Mouse (Mus musculus) CD8-positive naive resting alpha-beta T cell, adult 2 months (primary cell): ENCODE measurements around the gene Zfp114.
A peak's percentile ranks its signal among the peaks of the same experiment; 100 is the strongest.

Experiments used
- DNase-seq, 2 experiments: peaks; one replicate each; pipeline ENCODE4 v3.0.0; 2022; ENCODE audit warnings: low read depth in 2 of 2, low spot score in 2 of 2

Zfp114 gene

DNA sequence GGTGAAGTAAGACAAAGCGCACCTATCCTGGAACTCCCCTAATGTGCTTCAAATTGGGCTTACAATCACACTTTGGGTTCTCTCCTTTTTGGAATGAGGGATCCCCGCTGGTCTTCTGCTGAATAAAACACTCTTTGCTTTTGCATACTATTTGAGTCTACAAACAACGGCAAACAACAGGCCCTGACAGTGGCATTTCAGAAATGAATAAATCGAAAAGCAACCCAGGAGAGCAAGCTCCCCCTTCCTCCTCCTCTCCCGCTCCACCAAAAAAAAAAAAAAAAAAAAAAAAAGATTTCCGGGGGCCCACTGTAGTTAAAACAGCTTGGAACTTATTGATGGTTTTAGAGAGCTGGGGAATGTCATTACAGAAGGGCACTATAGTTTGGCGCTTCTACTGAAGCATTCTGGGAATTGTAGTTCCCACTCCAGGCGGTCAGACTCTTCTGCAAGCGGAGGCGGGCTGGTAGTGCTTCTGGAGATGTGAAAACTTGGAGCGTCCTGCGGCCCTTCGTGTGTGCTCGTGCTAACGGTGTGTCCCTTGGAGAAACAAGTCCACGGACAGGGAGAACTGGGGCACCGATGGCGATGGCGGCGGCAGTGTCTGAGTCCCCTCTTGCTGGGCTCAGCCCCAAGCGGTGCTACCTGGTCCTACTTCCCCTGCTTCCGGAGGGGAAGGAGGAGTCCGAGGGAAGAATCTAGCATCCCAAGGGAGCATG lies at the start of gene Zfp114:
Gene Zfp114, plus strand, starts transcription at position 443 of the 719 bp plus-strand sequence.
- DNase-seq, result peak in 1 of 2 experiments; percentile 1

- DNase-seq, result no peak
Measured at GRCm38 (mm10) chr7:24133425-24133995, 41.4 kb upstream of the Zfp114 start.

DNA sequence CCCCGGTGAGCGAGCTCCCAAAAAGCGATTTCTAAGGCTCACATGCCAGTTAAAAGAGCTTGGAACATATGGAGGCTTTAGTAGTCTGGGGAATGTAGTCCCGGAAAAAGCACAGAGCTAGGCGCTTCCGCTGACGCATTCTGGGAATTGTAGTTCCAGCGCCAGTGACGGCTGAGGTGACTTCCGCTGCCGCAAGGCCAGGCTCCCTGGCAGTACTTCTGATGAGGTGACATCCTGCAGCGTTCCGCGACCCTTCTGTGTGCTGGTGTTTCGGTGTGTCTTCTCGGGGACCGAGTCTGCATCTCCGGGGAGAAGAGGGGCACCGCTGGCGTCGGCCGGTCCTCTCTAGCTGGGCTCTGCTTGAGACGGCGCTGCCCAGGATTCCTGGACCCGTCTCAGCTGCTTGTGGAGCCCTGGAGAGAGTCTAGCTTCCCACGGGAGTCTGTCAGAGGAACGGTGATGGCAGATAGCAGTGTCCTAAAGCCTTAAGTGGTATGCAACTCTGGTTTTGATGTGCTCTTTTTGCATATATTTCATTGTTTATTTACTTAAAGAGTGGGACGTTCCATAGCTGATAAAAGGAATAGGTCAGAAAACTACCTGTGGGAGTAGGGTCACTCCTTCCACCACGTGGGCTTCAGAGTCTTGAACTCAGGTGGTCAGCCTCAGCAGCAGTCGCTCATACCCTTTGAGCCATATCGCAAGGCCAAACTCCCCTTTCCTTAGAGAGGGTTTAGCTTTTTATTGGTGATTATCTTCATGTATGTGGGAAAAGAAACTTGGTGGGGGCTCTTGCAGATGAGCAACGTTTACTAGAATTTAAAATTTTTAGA lies 40.6 kb upstream of the Zfp114 start, which contains the start of gene Zfp235:
Gene Zfp235, plus strand, starts transcription at position 174 of the 833 bp plus-strand sequence.
- DNase-seq, result peak; percentile 73 to 81

DNA sequence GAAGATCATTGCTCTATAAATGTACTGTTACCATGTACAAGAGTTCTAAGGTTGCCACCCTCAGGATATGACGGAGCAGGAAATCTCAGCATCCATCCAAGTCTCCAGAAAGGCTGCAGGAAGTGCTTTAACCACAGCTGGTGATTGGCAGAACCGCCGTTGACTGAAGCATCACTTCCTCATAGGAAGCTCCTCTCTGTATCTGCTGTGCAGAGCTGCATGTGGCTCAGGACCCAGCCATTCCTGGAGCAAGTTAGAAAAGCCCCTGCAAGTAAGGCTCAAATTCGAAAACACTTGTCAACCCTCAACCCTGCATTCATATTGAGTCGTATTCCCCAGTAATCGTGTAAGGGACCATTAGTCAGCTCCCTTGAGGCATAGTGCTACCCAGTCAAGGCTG lies 32.3 kb upstream of the Zfp114 start:
- no peak for DNase-seq

DNA sequence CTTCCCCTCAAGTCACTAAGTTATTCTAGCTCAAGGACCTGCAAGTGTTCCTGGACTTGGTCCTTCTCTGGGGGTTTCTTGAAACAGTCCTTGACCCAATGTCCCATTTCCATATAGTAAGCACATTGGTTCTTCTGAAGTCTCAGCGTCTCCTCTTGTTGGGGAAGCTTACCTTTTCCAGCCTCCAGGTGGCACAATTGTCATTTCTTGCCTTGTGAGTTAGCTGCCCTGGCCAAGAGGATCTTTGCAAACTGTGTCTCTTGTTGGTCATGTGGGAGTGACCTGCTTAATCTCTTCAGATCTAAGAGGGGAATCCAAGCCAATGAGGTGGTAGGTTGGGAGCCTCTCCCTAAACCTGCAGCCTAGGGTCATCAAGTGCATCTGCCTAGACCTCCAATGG lies 21.6 kb upstream of the Zfp114 start:
- no peak for DNase-seq

DNA sequence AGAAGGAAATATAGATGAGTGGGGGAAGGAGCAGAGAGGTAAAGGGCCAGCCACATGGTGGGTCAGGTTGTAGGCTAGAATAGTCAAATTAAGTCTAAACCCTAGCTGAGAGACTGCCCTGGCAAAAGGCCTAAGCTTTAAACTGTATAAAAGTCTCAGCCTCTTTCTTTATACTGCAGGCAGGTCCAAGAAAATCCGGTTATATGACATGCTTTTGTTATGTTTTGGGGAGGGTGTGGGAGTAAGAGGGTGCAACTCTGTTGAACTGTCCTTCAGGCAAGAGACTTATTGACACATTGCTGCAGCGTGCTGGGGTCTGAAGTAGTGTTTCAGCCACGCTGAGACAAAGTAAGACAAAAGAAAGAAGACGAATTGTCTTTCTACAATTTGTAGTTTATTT lies 2.7 kb upstream of the Zfp114 start:
- DNase-seq, result no peak

DNA sequence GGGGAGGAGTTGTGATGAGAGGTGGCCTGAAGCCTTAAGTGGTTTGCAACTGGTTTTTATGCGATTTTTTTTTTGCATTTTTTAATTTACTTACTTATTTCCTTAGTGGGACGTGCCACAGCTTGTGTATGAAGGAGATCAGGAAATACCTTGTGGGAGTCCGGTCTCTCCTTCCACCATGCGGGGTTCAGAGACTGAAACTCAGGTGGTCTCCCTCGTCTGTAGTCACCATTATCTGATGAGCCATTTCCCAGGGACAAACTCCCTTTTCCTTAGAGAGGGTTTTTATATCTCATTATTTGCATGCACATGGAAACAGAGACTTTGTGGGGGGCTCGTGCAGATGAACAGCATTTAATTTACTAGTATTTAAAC lies 464 bp downstream of the Zfp114 start:
- DNase-seq, result no peak

GRCm38 (mm10) chr7:24187611-24188010 lies 12.8 kb downstream of the Zfp114 start:
- DNase-seq, result no peak

- no peak for DNase-seq
Measured at GRCm38 (mm10) chr7:24188901-24189570, 14.2 kb downstream of the Zfp114 start.

DNA sequence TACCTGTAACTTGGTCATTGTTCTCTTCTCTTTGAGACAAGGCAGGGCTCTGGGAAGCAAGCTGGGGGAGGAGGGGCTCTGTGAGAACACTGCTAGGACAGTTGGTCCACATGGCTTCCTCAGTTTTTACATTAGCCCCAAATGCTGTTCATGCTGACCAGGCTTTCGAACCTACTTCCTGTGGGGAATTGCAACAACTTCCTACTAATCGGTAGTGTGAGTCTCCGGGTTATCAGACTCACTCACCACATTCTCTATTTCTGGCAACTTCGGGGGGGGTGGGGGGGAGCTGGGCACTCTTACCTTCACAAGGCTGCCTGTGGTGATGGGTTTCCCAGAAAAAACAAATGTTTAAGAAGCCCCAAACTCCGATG lies 14.7 kb downstream of the Zfp114 start:
- no peak for DNase-seq

DNA sequence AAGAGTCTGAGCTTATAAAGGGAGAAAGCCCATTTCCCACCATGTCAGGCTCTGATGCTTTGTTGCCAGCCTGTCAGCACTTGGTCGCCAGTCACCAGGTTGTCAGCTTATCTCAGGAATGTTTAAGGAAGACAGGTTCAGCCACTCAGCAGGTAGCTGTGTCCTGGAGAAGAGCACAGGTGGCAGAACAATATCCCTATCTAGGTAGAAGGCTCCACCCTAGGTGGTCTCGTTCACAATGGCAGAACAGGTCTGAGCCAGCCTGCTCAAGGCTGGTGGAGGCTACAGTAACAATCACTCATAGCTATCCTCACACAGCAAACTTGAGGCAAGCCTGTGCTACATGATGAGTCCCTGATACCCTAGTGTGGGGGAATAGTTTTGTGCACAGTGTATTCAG lies 16.5 kb downstream of the Zfp114 start:
- DNase-seq, result no peak

- no peak for DNase-seq
Measured at GRCm38 (mm10) chr7:24193157-24193556, 18.3 kb downstream of the Zfp114 start.

GRCm38 (mm10) chr7:24196961-24197360 lies 22.1 kb downstream of the Zfp114 start:
- no peak for DNase-seq

- no peak for DNase-seq
Measured at GRCm38 (mm10) chr7:24207488-24208261, 32.8 kb downstream of the Zfp114 start.

DNA sequence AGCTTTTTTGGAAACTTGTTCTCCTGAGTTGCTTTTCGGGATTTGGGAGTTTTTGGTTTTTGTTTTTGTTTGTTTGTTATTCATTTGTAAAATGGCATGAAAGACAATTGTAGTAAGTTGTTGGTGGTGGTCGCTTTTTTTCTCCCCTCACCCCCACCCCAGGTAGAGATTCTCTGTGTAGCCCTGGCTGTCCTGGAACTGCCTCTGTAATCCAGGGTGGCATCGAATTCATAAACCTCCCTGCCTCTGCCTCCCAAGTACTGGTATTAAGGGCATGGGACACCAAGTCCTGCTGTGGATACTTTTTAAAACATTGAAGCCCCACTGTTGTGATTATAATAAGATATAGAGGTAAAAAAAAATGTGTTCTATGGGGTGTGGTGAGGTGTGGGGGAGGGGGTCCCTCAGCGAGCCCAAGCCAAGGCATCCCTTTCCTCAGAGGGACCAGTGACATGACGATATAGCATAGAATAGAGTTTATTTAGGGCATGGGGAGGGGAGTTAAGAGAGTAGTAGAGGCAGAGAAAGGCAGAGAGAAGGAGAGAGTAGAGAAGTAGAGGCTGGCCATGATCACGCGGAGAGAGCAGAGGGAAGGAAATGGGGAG lies 33.5 kb downstream of the Zfp114 start:
- no peak for DNase-seq

GRCm38 (mm10) chr7:24210296-24210695 lies 35.4 kb downstream of the Zfp114 start:
- no peak for DNase-seq

DNA sequence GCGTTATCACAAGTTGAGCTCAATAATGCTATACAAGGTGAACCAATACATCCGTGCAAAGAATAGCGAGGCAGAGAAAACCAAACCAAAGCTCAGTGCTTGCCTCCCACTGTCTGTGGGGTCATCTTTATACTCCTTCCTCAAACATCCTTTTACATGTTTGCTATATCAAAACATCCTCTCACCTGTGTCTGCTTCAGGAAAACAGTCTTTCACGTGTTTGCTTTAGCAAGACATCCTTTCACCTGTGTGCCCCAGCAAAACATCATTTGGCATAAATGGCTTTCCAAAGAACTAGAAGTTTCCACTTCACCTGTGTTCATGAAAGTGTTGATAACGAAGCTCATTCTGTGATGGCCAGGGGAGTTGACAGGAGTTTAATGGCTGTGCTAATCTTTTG lies 36.5 kb downstream of the Zfp114 start, which contains the start of gene Zfp111:
Gene Zfp111, minus strand, starts transcription at position 101 of the 400 bp plus-strand sequence.
- DNase-seq, result no peak
